Mouse (Mus musculus): Measurements from ENCODE around the gene Kif5c. TPM values are rescaled to one million over a fixed set of nuclear protein-coding genes. Genes with fewer than 3 reads are reported as not detected.

Gene Kif5c
- total RNA-seq, 2 experiments from 2014 or later: 441 to 484 TPM

- DNase-seq: peak; percentile 38
- intact Hi-C loops (cut with DNase I): no loop called here
Measured at GRCm38 (mm10) chr2:49741026-49741425, 121.9 kb downstream of the Kif5c start.

- peak; percentile 92 for DNase-seq
- intact Hi-C loops (cut with DNase I): no loop called here
Measured at GRCm38 (mm10) chr2:49741895-49742734, 123.0 kb downstream of the Kif5c start.

GRCm38 (mm10) chr2:49742919-49743318 lies 123.8 kb downstream of the Kif5c start:
- no peak for DNase-seq
- intact Hi-C loops (cut with DNase I): no loop called here

GRCm38 (mm10) chr2:49743775-49744174 lies 124.7 kb downstream of the Kif5c start:
- no peak for DNase-seq
- intact Hi-C loops (cut with DNase I): no loop called here

- intact Hi-C loops (cut with DNase I): no loop called here
- DNase-seq: no peak
Measured at GRCm38 (mm10) chr2:49744251-49745093, 125.4 kb downstream of the Kif5c start.

GRCm38 (mm10) chr2:49745094-49745781 lies 126.1 kb downstream of the Kif5c start:
- intact Hi-C loops (cut with DNase I): no loop called here
- no peak for DNase-seq

- intact Hi-C loops (cut with DNase I): no loop called here
- DNase-seq: no peak
Measured at GRCm38 (mm10) chr2:49746947-49747346, 127.8 kb downstream of the Kif5c start.

- no peak for DNase-seq
- intact Hi-C loops (cut with DNase I): no loop called here
Measured at GRCm38 (mm10) chr2:49747670-49748069, 128.6 kb downstream of the Kif5c start.

GRCm38 (mm10) chr2:49748628-49749342 lies 129.7 kb downstream of the Kif5c start:
- peak; percentile 70 for DNase-seq
- intact Hi-C loops (cut with DNase I): no loop called here

GRCm38 (mm10) chr2:49749730-49750576 lies 130.9 kb downstream of the Kif5c start:
- DNase-seq: no peak
- intact Hi-C loops (cut with DNase I): no loop called here

- DNase-seq: no peak
- intact Hi-C loops (cut with DNase I): no loop called here
Measured at GRCm38 (mm10) chr2:49751544-49752210, 132.6 kb downstream of the Kif5c start.

GRCm38 (mm10) chr2:49752211-49752607 lies 133.1 kb downstream of the Kif5c start:
- intact Hi-C loops (cut with DNase I): no loop called here
- no peak for DNase-seq

GRCm38 (mm10) chr2:49753062-49753461 lies 134.0 kb downstream of the Kif5c start:
- no peak for DNase-seq
- intact Hi-C loops (cut with DNase I): no loop called here

- DNase-seq: no peak
- intact Hi-C loops (cut with DNase I): no loop called here
Measured at GRCm38 (mm10) chr2:49755054-49755453, 136.0 kb downstream of the Kif5c start.

- no peak for DNase-seq
- intact Hi-C loops (cut with DNase I): no loop called here
Measured at GRCm38 (mm10) chr2:49757616-49758015, 138.5 kb downstream of the Kif5c start.

GRCm38 (mm10) chr2:49764331-49764946 lies 145.3 kb downstream of the Kif5c start:
- peak; percentile 40 for DNase-seq
- intact Hi-C loops (cut with DNase I): loop anchor here (2.0 kb wide), 1 partner anchor 508 kb away; no protein-coding TSS in a partner anchor

GRCm38 (mm10) chr2:49768916-49769315 lies 149.8 kb downstream of the Kif5c start:
- intact Hi-C loops (cut with DNase I): no loop called here
- no peak for DNase-seq

GRCm38 (mm10) chr2:49770440-49770839 lies 151.3 kb downstream of the Kif5c start:
- no peak for DNase-seq
- intact Hi-C loops (cut with DNase I): loop anchor here (10.0 kb wide), 1 partner anchor 144 kb away; no protein-coding TSS in a partner anchor

Data from left cerebral cortex, postnatal 4 days (tissue).